Mouse (Mus musculus) forebrain, embryonic 12.5 days (tissue): ENCODE results near the gene Dnajc1. TPM values are rescaled to one million over a fixed set of nuclear protein-coding genes. Genes with fewer than 3 reads are reported as not detected.

ENCODE experiments used
- ATAC-seq: fragments of 200-750 bp; cut with Nextera tagmentation; 2 replicates; pipeline ENCODE4 v1.8.0; 2017; ENCODE audit warnings: moderate TSS enrichment; ENCODE audit not compliant: low FRiP score
- H3K27ac ChIP-seq: fragments of 300-500 bp; sonication (generic); 2 replicates; pipeline ENCODE4 v1.5.1; 2016; ENCODE audit warnings: mild to moderate bottlenecking
- H3K27me3 ChIP-seq: fragments of 300-500 bp; sonication (generic); 2 replicates; pipeline ENCODE4 v1.6.1; 2016; ENCODE audit warnings: mild to moderate bottlenecking
- H3K36me3 ChIP-seq: fragments of 300-500 bp; sonication (generic); replicated peaks from 2 replicates; pipeline ENCODE4 v1.6.1; 2016; ENCODE audit warnings: mild to moderate bottlenecking
- H3K4me1 ChIP-seq: fragments of 300-500 bp; sonication (generic); 2 replicates; pipeline ENCODE4 v1.6.1; 2016
- H3K4me2 ChIP-seq: fragments of 300-500 bp; sonication (generic); 2 replicates; pipeline ENCODE4 v1.6.1; 2016; ENCODE audit warnings: mild to moderate bottlenecking, moderate library complexity
- H3K4me3 ChIP-seq: fragments of 300-500 bp; sonication (generic); replicated peaks from 2 replicates; pipeline ENCODE4 v1.5.1; 2016; ENCODE audit warnings: mild to moderate bottlenecking
- H3K9ac ChIP-seq: fragments of 300-500 bp; sonication (generic); 2 replicates; pipeline ENCODE4 v1.6.1; 2016; ENCODE audit warnings: mild to moderate bottlenecking
- H3K9me3 ChIP-seq: fragments of 300-500 bp; sonication (generic); 2 replicates; pipeline ENCODE4 v1.6.1; 2016
- WGBS: fragments of 180-500 bp; shearing (Covaris S2); methylation state at CpG from one replicate; pipeline ENCODE4 v1.1.7; 2016; 5-methylcytosine and 5-hydroxymethylcytosine counted together
- polyA plus RNA-seq: library from polyadenylated mRNA; unstranded; fragments of >200 nt; fragmentation: Nextera tagmentation; extraction: Ambion mirVana; gene quantifications from 2 replicates; pipeline ENCODE4 v1.2.1, GENCODE M21; 2016

Gene Dnajc1
- polyA plus RNA-seq, 1 experiment from 2014 or later: 35.3 TPM

DNA sequence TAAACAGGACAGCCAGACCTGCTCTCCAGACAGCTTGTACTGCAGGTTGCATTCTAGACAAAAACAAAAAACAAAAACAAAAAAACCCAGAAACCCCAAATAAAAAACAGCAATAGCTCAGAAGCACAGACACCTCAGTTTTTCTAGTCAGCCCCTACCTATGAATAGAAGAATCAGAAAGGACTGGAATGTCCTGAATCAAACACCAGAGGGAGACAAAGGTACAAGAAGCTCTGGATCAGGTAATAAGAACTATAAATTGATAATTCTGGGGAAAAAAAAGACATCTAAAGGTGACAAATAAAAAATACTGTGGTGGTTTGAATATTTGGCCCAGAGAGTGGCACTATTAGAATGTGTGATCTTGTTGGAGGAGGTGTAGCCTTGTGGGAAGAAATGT is 37.3 kb downstream of the Dnajc1 start:
- H3K9ac ChIP-seq: no peak overlapping the region
- no peaks in the 10 kb centered on the region for H3K4me1 ChIP-seq
- H3K27me3 ChIP-seq: no peaks in the 10 kb centered on the region
- no peak overlapping the region for H3K4me3 ChIP-seq
- ATAC-seq: no peak
- no peaks in the 10 kb centered on the region for H3K36me3 ChIP-seq
- no peak overlapping the region for H3K4me2 ChIP-seq
- H3K9me3 ChIP-seq: peaks cover 4% of the 10 kb centered on the region; the same call in 1 of the 2 replicates
- H3K27ac ChIP-seq: no peak overlapping the region

DNA sequence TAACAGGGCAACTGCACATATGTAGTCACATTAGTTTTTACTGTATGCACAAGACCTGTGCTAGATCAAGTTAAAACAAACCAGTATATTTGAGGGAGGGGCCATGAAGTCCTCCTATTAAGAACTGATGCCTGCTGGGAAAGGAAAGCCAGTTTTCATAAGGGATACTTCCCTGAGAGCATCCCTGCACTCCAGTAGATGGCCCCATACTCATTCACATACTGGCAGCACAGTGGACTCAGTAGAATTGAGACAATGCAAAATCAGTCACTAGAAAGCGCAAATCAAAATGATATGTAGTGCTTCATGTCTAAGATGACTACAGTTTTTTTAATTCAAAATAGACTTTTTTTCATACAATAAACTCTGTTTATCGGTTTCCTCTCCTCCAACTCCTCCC is 40.0 kb downstream of the Dnajc1 start:
- Histone ChIP-seq H3K4me3 (no peak overlapping the region), H3K4me1 (no peaks in the 10 kb centered on the region), H3K9ac (no peak overlapping the region), H3K27me3 (no peaks in the 10 kb centered on the region), H3K4me2 (no peak overlapping the region), H3K9me3 (peaks cover 4% of the 10 kb centered on the region; the same call in 1 of the 2 replicates), H3K36me3 (no peaks in the 10 kb centered on the region), H3K27ac (no peak overlapping the region)
- WGBS: 89% methylated on average over 2 of the region's 2 CpGs
- no peak for ATAC-seq

DNA sequence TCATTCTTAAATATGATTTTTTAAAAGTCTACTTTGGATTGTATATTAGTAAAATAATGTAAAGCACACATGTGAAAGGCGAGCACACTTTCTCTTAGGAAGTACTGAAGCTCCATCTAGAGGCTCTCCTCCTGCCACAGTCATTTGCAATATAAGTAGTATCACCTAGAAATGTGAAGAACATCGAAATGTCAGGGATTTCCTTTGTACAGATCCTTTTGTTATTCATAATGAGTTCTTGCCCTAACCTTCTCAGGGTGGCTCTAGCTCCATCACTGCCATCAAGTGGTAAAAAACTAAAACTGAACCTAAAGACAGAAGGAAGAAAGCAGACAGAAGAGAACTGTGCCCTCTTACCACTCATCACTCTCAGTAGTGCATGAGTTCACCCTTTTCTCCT is 49.2 kb downstream of the Dnajc1 start:
- WGBS: 41% methylated on average over 2 of the region's 2 CpGs
- H3K4me3 ChIP-seq: no peak overlapping the region
- no peak overlapping the region for H3K9ac ChIP-seq
- no peaks in the 10 kb centered on the region for H3K27me3 ChIP-seq
- no peaks in the 10 kb centered on the region for H3K36me3 ChIP-seq
- H3K4me1 ChIP-seq: no peaks in the 10 kb centered on the region
- H3K4me2 ChIP-seq: no peak overlapping the region
- no peaks in the 10 kb centered on the region for H3K9me3 ChIP-seq
- H3K27ac ChIP-seq: no peak overlapping the region
- ATAC-seq: peak; percentile 65; the same call in 1 of the 2 replicates

DNA sequence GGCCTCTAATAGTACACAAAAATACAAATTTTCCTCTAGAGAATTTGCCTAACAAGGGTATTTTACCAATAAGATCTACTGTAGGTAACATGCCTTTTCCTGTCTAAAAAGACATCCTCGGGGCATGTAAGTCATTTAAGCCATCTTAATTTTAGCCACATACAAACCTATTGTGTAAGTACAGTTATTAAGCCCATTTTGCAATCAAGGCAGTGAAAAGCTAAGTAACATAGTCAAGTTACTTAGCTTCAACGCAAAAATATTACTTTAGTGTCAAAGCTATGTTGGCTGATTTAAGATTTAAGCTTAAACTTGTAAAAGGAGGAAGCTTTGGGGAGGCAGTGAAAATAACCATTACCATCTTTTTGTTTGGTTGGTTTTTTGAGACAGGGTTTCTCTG is 74.0 kb downstream of the Dnajc1 start:
- peaks cover 7% of the 10 kb centered on the region for H3K9me3 ChIP-seq
- 74% methylated on average over 2 of the region's 2 CpGs for WGBS
- peaks cover 6% of the 10 kb centered on the region; the same call in 1 of the 2 replicates for H3K4me1 ChIP-seq
- 0 out of 2 replicates have a peak, but pooled peaks cover 9% of the 10 kb centered on the region for H3K36me3 ChIP-seq
- no peak for ATAC-seq
- no peak overlapping the region for H3K27ac ChIP-seq
- no peak overlapping the region for H3K4me2 ChIP-seq
- no peak overlapping the region for H3K9ac ChIP-seq
- H3K27me3 ChIP-seq: no peaks in the 10 kb centered on the region
- H3K4me3 ChIP-seq: no peak overlapping the region

DNA sequence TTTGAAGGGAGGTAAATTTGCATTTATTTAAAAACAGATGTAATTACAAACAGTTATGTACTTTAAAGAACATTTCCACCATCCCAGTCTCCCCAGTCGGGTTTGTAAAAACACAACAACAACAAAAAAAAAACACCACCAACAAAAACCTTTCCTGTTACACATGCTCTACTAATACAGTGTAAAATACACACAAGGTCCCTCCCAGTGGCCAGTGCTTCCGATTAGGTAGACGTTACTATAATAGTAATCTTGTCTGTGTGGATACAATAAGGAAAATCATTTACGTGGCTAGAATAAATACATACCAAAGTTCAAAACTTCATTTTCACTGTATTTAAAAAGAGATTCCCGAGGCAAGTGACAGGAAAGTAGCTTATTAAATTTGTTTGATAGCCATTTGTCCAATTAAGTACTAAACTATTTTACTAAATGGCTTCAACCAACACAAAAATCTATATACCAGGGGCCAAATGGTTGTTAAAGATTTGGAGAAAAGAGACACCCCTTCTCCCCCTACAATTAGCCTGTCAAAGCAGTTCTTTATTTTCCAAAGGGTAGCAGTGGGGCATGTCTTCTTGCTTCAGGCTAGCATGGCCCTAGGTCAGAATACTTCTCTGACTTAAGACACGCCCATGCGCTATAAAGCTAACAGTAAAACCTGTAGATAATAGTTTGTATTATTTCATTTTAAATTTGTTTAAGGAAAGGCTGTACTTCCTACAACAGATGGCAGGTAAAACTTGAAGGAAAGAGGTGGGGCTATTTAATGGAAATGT is 74.9 kb downstream of the Dnajc1 start:
- H3K9me3 ChIP-seq: peaks cover 7% of the 10 kb centered on the region
- H3K27me3 ChIP-seq: no peaks in the 10 kb centered on the region
- H3K4me2 ChIP-seq: no peak overlapping the region
- no peak overlapping the region for H3K9ac ChIP-seq
- peaks cover 6% of the 10 kb centered on the region; the same call in 1 of the 2 replicates for H3K4me1 ChIP-seq
- peak; percentile 63; the same call in 1 of the 2 replicates for ATAC-seq
- no peak overlapping the region for H3K4me3 ChIP-seq
- whole genome bisulfite sequencing: 25% methylated on average over 7 of the region's 7 CpGs
- 0 out of 2 replicates have a peak, but pooled peaks cover 9% of the 10 kb centered on the region for H3K36me3 ChIP-seq
- no peak overlapping the region for H3K27ac ChIP-seq

DNA sequence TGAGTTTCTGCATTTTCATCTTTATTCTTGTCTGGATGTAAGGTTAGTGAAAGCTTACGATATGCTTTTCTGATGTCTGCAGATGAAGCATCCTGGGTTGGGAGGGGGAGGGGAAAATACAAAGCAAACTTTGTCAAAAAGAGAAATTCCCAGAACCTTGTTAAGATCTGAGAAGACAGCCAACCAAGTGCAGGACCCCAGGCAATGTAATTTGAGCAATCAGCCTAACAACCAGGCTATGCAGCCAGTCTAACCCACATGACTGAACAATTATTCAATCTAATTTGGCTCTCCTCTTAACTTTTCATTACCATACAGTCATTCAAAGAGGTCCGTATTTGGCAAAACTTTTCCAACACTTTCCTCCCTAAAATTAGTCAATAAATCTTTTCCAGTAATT is 75.7 kb downstream of the Dnajc1 start:
- WGBS: 5% methylated on average over 2 of the region's 2 CpGs
- H3K27me3 ChIP-seq: no peaks in the 10 kb centered on the region
- peaks cover 8% of the 10 kb centered on the region; the same call in 1 of the 2 replicates for H3K4me1 ChIP-seq
- no peak overlapping the region for H3K9ac ChIP-seq
- ATAC-seq: peak; percentile 90; the same call in 1 of the 2 replicates
- 0 out of 2 replicates have a peak overlapping the region, but pooled peaks have one; percentile 13 for H3K4me2 ChIP-seq
- H3K27ac ChIP-seq: no peak overlapping the region
- H3K36me3 ChIP-seq: 0 out of 2 replicates have a peak, but pooled peaks cover 6% of the 10 kb centered on the region
- H3K9me3 ChIP-seq: peaks cover 7% of the 10 kb centered on the region
- H3K4me3 ChIP-seq: no peak overlapping the region

DNA sequence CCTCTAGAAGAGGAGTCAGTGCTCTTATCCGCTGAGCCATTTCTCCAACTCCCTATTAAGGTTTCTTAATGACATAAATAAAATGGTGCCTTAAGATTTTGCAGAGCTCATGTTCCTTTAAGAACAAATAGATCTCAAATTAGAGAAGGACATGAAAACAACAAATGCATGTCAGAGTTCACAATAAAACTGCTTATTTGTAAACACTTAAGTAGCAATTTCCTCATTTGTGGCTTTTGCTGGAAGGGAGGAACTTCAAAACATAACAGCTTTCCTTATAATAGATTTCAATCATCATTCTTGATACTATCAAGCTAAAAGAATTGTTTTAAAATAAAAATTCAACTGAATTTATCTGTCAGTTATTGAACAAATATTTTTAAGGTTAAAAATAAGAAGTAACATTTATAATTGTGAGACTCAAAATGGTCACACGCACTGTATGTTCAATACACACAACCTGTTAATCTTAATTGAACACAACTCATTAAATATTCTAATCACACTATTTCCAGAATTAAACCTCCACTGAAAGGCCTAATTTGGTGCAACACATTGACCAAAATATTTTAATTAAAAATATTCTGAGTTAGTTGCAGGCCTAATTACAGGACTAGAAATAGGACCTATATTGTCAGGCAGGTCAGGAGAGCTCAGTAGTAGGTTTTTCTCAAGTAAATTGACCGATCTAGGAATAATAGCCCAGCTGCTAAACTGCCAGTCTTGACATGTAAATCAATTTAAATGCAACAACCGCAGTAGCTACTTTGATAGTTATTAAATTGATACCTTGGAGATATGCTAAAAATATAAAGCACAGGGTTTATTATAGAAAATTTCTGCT is 82.1 kb downstream of the Dnajc1 start:
- H3K27me3 ChIP-seq: no peaks in the 10 kb centered on the region
- no peak overlapping the region for H3K9ac ChIP-seq
- no peak overlapping the region for H3K27ac ChIP-seq
- peak; percentile 91 for ATAC-seq
- no peaks in the 10 kb centered on the region for H3K9me3 ChIP-seq
- H3K36me3 ChIP-seq: no peaks in the 10 kb centered on the region
- no peak overlapping the region for H3K4me2 ChIP-seq
- 26% methylated on average over 4 of the region's 4 CpGs for whole genome bisulfite sequencing
- no peak overlapping the region for H3K4me3 ChIP-seq
- peaks cover 3% of the 10 kb centered on the region; the same call in 1 of the 2 replicates for H3K4me1 ChIP-seq

DNA sequence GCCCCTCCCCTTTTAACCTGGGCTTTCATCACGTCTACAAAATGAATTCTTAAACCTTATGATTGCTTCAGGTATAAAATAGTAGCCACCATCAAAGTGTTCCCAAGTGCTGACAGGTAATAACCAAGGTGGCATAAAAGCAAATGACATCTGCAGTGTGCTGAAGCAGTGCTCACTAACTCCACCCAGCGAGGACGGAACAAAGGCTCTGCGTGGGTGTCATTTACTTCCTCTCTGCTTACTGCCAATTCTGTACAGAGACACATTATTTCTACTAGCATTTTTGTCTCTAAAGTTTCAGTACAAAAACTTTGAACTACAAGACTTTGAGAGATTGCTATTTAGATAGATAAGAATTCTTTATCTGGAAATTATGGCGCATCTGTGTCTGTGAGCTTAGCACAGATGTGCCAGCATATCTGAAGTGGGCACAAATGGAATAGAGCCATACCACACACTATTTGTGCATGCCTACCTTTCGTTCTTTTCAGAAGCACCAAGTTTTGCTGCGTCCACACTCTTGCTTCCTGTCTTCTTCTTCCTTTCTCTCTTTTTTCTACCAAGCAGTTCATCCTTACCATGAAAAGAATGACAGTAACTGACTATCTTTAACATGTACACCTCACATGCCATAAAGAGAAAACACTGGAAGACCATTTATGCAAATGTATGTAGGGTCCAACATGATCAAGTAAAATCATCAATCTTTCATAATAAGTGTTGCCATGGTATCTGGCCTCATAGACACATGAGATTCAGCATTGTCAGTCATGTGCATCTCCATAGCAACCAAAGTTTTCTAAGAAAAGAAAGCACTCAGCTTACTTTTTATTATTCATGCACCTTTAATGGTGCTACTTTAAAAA is 85.0 kb downstream of the Dnajc1 start:
- WGBS: 81% methylated on average over 7 of the region's 7 CpGs
- H3K27me3 ChIP-seq: no peaks in the 10 kb centered on the region
- H3K36me3 ChIP-seq: no peaks in the 10 kb centered on the region
- H3K4me3 ChIP-seq: no peak overlapping the region
- 0 out of 2 replicates have a peak, but pooled peaks cover 3% of the 10 kb centered on the region for H3K4me1 ChIP-seq
- H3K9me3 ChIP-seq: no peaks in the 10 kb centered on the region
- H3K4me2 ChIP-seq: no peak overlapping the region
- H3K27ac ChIP-seq: no peak overlapping the region
- no peak overlapping the region for H3K9ac ChIP-seq
- no peak for ATAC-seq

DNA sequence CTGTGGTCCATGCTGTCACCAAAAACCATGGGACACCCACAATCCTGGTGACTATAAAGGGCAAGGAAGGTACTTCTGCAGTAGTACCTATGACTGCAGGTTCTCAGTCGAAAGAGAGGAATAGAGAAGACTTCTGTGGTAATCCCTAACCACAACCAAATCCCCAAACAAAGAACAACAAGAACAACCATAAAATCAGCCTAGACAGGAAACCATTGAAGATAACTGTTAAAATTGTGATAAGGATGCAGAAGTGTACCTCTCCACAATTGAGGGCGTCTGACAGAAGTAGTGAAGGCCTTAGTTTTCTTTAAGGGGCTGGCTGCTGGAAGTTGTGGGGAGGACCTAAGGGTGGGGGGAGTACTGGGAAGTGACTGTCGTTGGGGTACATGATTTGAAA is 91.7 kb downstream of the Dnajc1 start:
- no peak overlapping the region for H3K4me3 ChIP-seq
- H3K27me3 ChIP-seq: no peaks in the 10 kb centered on the region
- no peaks in the 10 kb centered on the region for H3K4me1 ChIP-seq
- H3K4me2 ChIP-seq: no peak overlapping the region
- WGBS: 86% methylated on average over 3 of the region's 3 CpGs
- H3K9me3 ChIP-seq: no peaks in the 10 kb centered on the region
- no peak overlapping the region for H3K9ac ChIP-seq
- H3K36me3 ChIP-seq: peaks cover 5% of the 10 kb centered on the region
- no peak for ATAC-seq
- no peak overlapping the region for H3K27ac ChIP-seq

DNA sequence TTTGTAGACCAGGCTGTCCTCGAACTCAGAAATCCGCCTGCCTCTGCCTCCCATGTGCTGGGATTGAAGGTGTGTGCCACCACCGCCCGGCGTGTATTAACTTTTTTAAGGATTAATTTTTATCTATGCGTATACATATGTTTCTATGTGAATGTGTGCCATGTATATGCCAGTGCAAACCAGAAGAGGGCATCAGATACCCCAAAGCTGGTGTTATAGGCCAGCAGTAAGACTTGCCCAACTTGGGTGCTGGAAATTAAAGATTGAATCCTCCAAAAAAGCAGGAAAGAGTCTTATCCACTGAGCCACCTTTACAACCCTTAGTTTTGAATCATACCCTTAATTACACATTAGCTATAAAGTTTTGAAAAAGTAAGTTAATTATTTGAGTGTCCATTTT is 107.5 kb downstream of the Dnajc1 start:
- H3K27me3 ChIP-seq: no peaks in the 10 kb centered on the region
- H3K36me3 ChIP-seq: peaks cover 11% of the 10 kb centered on the region
- no peak overlapping the region for H3K27ac ChIP-seq
- H3K4me1 ChIP-seq: no peaks in the 10 kb centered on the region
- H3K9ac ChIP-seq: no peak overlapping the region
- ATAC-seq: no peak
- whole genome bisulfite sequencing: 94% methylated on average over 6 of the region's 6 CpGs
- H3K4me3 ChIP-seq: no peak overlapping the region
- no peak overlapping the region for H3K4me2 ChIP-seq
- H3K9me3 ChIP-seq: no peaks in the 10 kb centered on the region

DNA sequence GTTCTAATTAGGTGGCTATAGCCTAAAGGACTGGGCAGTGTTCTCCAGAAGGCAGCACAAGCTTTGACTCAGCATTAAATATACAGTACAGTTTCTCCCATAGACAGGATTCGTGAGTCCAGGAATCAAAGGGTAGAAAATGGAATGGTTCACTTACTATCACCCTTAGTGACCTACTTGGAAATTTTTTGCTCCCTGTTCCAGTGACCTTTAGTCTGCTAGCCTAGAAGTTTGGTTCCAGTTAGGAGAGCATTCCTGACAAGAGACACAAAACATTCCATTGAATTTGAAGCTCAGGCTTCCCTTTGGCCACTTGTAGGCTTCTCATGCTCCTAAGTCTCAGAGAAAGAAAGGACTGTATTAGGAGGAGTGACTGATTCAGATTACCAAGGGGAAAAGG is 126.9 kb downstream of the Dnajc1 start:
- Histone ChIP-seq H3K4me3 (no peak overlapping the region), H3K4me2 (no peak overlapping the region), H3K27me3 (no peaks in the 10 kb centered on the region), H3K9me3 (no peaks in the 10 kb centered on the region), H3K36me3 (no peaks in the 10 kb centered on the region; the same call in 1 of the 2 replicates), H3K27ac (no peak overlapping the region), H3K9ac (no peak overlapping the region), H3K4me1 (no peaks in the 10 kb centered on the region)
- 94% methylated on average over 1 of the region's 1 CpGs for WGBS
- ATAC-seq: no peak

DNA sequence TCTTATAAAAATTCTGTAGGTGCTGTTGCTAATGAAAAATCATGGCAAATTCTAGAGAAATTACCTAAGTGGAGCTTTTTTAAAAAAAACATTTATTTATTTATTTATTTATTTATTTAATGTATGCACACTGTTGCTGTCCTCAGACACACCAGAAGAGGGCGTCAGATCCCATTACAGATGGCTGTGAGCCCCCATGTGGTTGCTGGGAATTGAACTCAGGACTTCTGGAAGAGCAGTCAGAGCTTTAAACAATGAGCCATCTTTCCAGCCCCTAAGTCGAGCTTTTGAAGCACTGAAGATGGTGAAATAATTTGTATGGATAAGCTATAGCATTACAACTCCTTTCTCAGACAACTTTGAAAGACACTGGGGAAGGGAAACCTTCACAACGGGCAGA is 128.1 kb downstream of the Dnajc1 start:
- 79% methylated on average over 3 of the region's 3 CpGs for WGBS
- Histone ChIP-seq H3K9me3 (no peaks in the 10 kb centered on the region), H3K4me3 (no peak overlapping the region), H3K4me2 (no peak overlapping the region), H3K27ac (no peak overlapping the region), H3K27me3 (no peaks in the 10 kb centered on the region), H3K9ac (no peak overlapping the region), H3K4me1 (no peaks in the 10 kb centered on the region), H3K36me3 (no peaks in the 10 kb centered on the region; the same call in 1 of the 2 replicates)
- no peak for ATAC-seq
